Mouse (Mus musculus): ENCODE results near the gene Rabl2. TPM values are rescaled to one million over a fixed set of nuclear protein-coding genes. Genes with fewer than 3 reads are reported as not detected.

The Rabl2 gene
- polyA plus RNA-seq, 1 experiment from 2014 or later, result 25.8 TPM

GRCm38 (mm10) chr15:89591317-89591716, 406 bp downstream of the Rabl2 start:
- H3K4me3 ChIP-seq (ENCODE audit: low read depth, low read length), result peak overlapping the region; percentile 86
- peak overlapping the region; percentile 75 for H3K9ac ChIP-seq (ENCODE audit: low read depth, low read length)
- H3K27me3 ChIP-seq (ENCODE audit: control insufficient read depth, insufficient read depth, low read length), result no peaks in the 10 kb centered on the region
- peak overlapping the region; percentile 15; the same call in 1 of the 2 replicates for H3K27ac ChIP-seq (ENCODE audit: low read depth, low read length)
- peak overlapping the region; percentile 78 for H3K4me2 ChIP-seq
- no peaks in the 10 kb centered on the region for H3K9me3 ChIP-seq (replicated peaks; ENCODE audit: control insufficient read depth, low read length)
- no peaks in the 10 kb centered on the region; the same call in 1 of the 2 replicates for H3K36me3 ChIP-seq (ENCODE audit: control insufficient read depth, insufficient read depth, low read length)
- peaks cover 4% of the 10 kb centered on the region; the same call in 1 of the 2 replicates for H3K4me1 ChIP-seq (ENCODE audit: control insufficient read depth, insufficient read depth, low read length)
- 4% methylated on average over 30 of the region's 30 CpGs for WGBS (ENCODE audit: insufficient replicate concordance)
- peak; percentile 24; the same call in 1 of the 2 replicates for ATAC-seq (replicated peaks; ENCODE audit: insufficient number of reproducible peaks, low FRiP score, low TSS enrichment)

DNA sequence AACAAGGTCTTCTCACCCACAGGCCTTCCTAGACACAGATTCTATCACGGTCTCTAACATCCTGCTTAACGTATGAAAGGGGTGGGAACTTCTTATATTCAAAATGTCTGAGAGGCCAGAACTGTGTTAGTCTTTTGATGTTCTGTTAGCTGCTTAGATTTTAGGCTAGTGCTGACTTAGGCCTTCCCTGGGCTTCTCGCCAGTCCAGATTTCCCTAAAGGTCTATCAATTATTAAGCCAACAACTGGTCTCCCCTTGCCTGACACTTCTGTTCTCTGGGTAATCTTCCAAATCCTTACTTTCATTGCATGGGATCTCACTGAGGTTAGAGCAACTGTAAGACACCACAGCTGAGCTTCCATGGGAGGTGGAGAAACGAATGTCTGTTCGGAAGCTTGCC, 2.6 kb downstream of the Rabl2 start:
- no peak for ATAC-seq (replicated peaks; ENCODE audit: insufficient number of reproducible peaks, low FRiP score, low TSS enrichment)
- H3K27me3 ChIP-seq (ENCODE audit: control insufficient read depth, insufficient read depth, low read length), result no peaks in the 10 kb centered on the region

DNA sequence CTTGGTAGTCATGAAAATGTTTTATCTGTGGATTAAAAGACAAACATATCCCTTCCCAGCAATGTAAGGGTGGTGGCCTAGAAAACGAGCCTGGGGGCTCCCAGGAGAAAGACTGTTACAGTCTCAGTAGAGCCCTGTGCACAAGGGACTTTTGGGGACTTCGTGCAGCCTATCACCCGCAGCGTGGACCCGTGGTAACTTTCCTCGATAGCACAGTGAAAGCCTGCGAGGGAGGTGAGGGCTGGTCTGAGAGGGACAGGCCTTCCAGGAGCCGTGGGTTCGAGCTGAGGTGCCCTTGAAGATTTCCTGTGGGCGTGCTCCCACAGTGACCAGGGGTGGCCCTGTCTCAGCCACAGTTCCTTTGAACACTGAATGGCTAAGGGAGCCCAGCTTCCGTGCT, 6.1 kb downstream of the Rabl2 start:
- Histone ChIP-seq H3K27ac (ENCODE audit: low read depth, low read length) (no peak overlapping the region), H3K4me2 (no peak overlapping the region), H3K9me3 (replicated peaks; ENCODE audit: control insufficient read depth, low read length) (no peaks in the 10 kb centered on the region), H3K36me3 (ENCODE audit: control insufficient read depth, insufficient read depth, low read length) (no peaks in the 10 kb centered on the region; the same call in 1 of the 2 replicates), H3K9ac (ENCODE audit: low read depth, low read length) (no peak overlapping the region), H3K27me3 (ENCODE audit: control insufficient read depth, insufficient read depth, low read length) (no peaks in the 10 kb centered on the region), H3K4me3 (ENCODE audit: low read depth, low read length) (no peak overlapping the region), H3K4me1 (ENCODE audit: control insufficient read depth, insufficient read depth, low read length) (no peaks in the 10 kb centered on the region)
- 82% methylated on average over 11 of the region's 11 CpGs for WGBS (ENCODE audit: insufficient replicate concordance)
- ATAC-seq (replicated peaks; ENCODE audit: insufficient number of reproducible peaks, low FRiP score, low TSS enrichment), result no peak

More for the DNA sequence above, 2.6 kb downstream of the Rabl2 start:
- WGBS (ENCODE audit: insufficient replicate concordance), result 87% methylated on average over 5 of the region's 5 CpGs
- no peak overlapping the region for H3K4me2 ChIP-seq
- no peak overlapping the region for H3K4me3 ChIP-seq (ENCODE audit: low read depth, low read length)
- H3K9me3 ChIP-seq (replicated peaks; ENCODE audit: control insufficient read depth, low read length), result no peaks in the 10 kb centered on the region
- H3K4me1 ChIP-seq (ENCODE audit: control insufficient read depth, insufficient read depth, low read length), result peaks cover 4% of the 10 kb centered on the region; the same call in 1 of the 2 replicates
- H3K36me3 ChIP-seq (ENCODE audit: control insufficient read depth, insufficient read depth, low read length), result no peaks in the 10 kb centered on the region; the same call in 1 of the 2 replicates
- no peak overlapping the region for H3K27ac ChIP-seq (ENCODE audit: low read depth, low read length)
- H3K9ac ChIP-seq (ENCODE audit: low read depth, low read length), result no peak overlapping the region

- no peak for ATAC-seq (replicated peaks; ENCODE audit: insufficient number of reproducible peaks, low FRiP score, low TSS enrichment)
These were observed 6.6 kb downstream of the Rabl2 start for GRCm38 (mm10) chr15:89585101-89585500.

GRCm38 (mm10) chr15:89582494-89582893, 9.2 kb downstream of the Rabl2 start:
- ATAC-seq (replicated peaks; ENCODE audit: insufficient number of reproducible peaks, low FRiP score, low TSS enrichment), result no peak
- H3K9me3 ChIP-seq (replicated peaks; ENCODE audit: control insufficient read depth, low read length), result no peaks in the 10 kb centered on the region
- no peak overlapping the region for H3K9ac ChIP-seq (ENCODE audit: low read depth, low read length)
- no peak overlapping the region for H3K4me3 ChIP-seq (ENCODE audit: low read depth, low read length)
- 83% methylated on average over 7 of the region's 7 CpGs for WGBS (ENCODE audit: insufficient replicate concordance)
- no peak overlapping the region for H3K27ac ChIP-seq (ENCODE audit: low read depth, low read length)
- H3K4me1 ChIP-seq (ENCODE audit: control insufficient read depth, insufficient read depth, low read length), result no peaks in the 10 kb centered on the region
- no peak overlapping the region for H3K4me2 ChIP-seq
- H3K36me3 ChIP-seq (ENCODE audit: control insufficient read depth, insufficient read depth, low read length), result no peaks in the 10 kb centered on the region
- H3K27me3 ChIP-seq (ENCODE audit: control insufficient read depth, insufficient read depth, low read length), result no peaks in the 10 kb centered on the region

More at GRCm38 (mm10) chr15:89585101-89585500, 6.6 kb downstream of the Rabl2 start:
- H3K9ac ChIP-seq (ENCODE audit: low read depth, low read length), result no peak overlapping the region
- no peak overlapping the region for H3K4me2 ChIP-seq
- H3K36me3 ChIP-seq (ENCODE audit: control insufficient read depth, insufficient read depth, low read length), result no peaks in the 10 kb centered on the region; the same call in 1 of the 2 replicates
- no peaks in the 10 kb centered on the region for H3K27me3 ChIP-seq (ENCODE audit: control insufficient read depth, insufficient read depth, low read length)
- no peaks in the 10 kb centered on the region for H3K4me1 ChIP-seq (ENCODE audit: control insufficient read depth, insufficient read depth, low read length)
- no peaks in the 10 kb centered on the region for H3K9me3 ChIP-seq (replicated peaks; ENCODE audit: control insufficient read depth, low read length)
- WGBS (ENCODE audit: insufficient replicate concordance), result 74% methylated on average over 5 of the region's 5 CpGs
- H3K27ac ChIP-seq (ENCODE audit: low read depth, low read length), result no peak overlapping the region
- H3K4me3 ChIP-seq (ENCODE audit: low read depth, low read length), result no peak overlapping the region

GRCm38 (mm10) chr15:89572147-89572546, 19.6 kb downstream of the Rabl2 start:
- Histone ChIP-seq H3K36me3 (ENCODE audit: control insufficient read depth, insufficient read depth, low read length) (no peaks in the 10 kb centered on the region), H3K27me3 (ENCODE audit: control insufficient read depth, insufficient read depth, low read length) (no peaks in the 10 kb centered on the region), H3K9ac (ENCODE audit: low read depth, low read length) (no peak overlapping the region), H3K4me1 (ENCODE audit: control insufficient read depth, insufficient read depth, low read length) (no peaks in the 10 kb centered on the region), H3K4me3 (ENCODE audit: low read depth, low read length) (no peak overlapping the region), H3K4me2 (no peak overlapping the region), H3K9me3 (replicated peaks; ENCODE audit: control insufficient read depth, low read length) (no peaks in the 10 kb centered on the region), H3K27ac (ENCODE audit: low read depth, low read length) (no peak overlapping the region)
- 55% methylated on average over 8 of the region's 8 CpGs for WGBS (ENCODE audit: insufficient replicate concordance)
- no peak for ATAC-seq (replicated peaks; ENCODE audit: insufficient number of reproducible peaks, low FRiP score, low TSS enrichment)

DNA sequence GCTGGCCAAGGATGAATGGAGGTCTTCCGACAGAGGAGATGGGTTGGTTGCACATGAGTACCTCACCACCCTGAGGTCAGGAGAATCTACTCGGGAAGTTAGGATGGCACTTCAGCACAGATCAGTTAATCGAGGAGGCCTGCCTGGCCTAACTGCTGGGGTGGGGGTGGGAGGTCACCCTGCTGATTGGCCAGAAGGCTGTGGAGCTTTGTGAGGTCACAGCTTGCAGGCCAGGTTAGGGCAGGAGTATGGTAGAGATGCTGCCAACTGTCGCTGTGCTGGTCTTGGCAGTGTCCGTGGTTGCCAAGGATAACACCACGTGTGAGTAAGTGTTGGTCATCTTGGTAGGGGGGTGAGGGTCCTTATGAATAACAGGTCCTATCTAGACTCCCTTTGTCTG, 23.6 kb downstream of the Rabl2 start, which contains the start of gene Acr:
TSS of gene Acr (plus strand) at position 213 of the 400 bp plus-strand sequence.
- Histone ChIP-seq H3K27ac (ENCODE audit: low read depth, low read length) (no peak within 1 kb of the TSS), H3K4me3 (ENCODE audit: low read depth, low read length) (no peak within 1 kb of the TSS), H3K36me3 (ENCODE audit: control insufficient read depth, insufficient read depth, low read length) (no peaks in the 10 kb centered on the region), H3K9ac (ENCODE audit: low read depth, low read length) (no peak within 1 kb of the TSS), H3K27me3 (ENCODE audit: control insufficient read depth, insufficient read depth, low read length) (no peaks in the 10 kb centered on the region), H3K4me1 (ENCODE audit: control insufficient read depth, insufficient read depth, low read length) (no peaks in the 10 kb centered on the region), H3K9me3 (replicated peaks; ENCODE audit: control insufficient read depth, low read length) (no peaks in the 10 kb centered on the region), H3K4me2 (no peak within 1 kb of the TSS)
- ATAC-seq (replicated peaks; ENCODE audit: insufficient number of reproducible peaks, low FRiP score, low TSS enrichment), result no peak
- 81% methylated on average over 6 of the region's 6 CpGs for whole genome bisulfite sequencing (ENCODE audit: insufficient replicate concordance)

DNA sequence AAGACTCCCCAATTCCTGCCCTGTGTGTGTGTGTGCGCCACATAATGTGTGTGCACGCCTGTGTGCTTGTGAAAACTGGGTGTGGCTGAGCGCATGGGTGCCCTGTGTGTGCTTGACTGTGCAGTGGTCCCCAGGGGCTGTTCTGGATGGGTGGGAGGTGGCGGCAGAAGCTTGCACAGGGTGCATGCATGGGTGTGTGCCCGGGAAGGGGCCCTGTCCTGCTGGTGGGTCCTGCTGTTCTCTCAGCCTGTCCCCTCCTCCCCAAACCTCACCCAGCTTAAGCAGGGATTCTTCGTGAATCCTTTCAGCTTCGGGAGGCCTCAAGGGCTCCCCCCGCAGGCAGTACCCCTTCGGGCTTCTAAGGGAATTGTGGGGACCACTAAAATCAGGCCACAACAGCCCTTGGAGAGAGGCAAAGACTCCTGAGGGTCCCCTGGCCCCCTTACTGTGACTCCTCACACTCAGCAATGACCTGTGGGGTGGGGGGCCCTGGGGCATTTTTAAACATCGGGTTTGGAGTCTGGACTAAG, 32.5 kb downstream of the Rabl2 start:
- no peak overlapping the region for H3K4me3 ChIP-seq (ENCODE audit: low read depth, low read length)
- WGBS (ENCODE audit: insufficient replicate concordance), result 29% methylated on average over 10 of the region's 10 CpGs
- no peak overlapping the region for H3K4me2 ChIP-seq
- ATAC-seq (replicated peaks; ENCODE audit: insufficient number of reproducible peaks, low FRiP score, low TSS enrichment), result no peak
- H3K9ac ChIP-seq (ENCODE audit: low read depth, low read length), result no peak overlapping the region
- H3K27me3 ChIP-seq (ENCODE audit: control insufficient read depth, insufficient read depth, low read length), result peaks cover 38% of the 10 kb centered on the region
- no peaks in the 10 kb centered on the region for H3K9me3 ChIP-seq (replicated peaks; ENCODE audit: control insufficient read depth, low read length)
- H3K4me1 ChIP-seq (ENCODE audit: control insufficient read depth, insufficient read depth, low read length), result peaks cover 13% of the 10 kb centered on the region
- H3K36me3 ChIP-seq (ENCODE audit: control insufficient read depth, insufficient read depth, low read length), result no peaks in the 10 kb centered on the region
- no peak overlapping the region for H3K27ac ChIP-seq (ENCODE audit: low read depth, low read length)

GRCm38 (mm10) chr15:89557996-89558390, 33.7 kb downstream of the Rabl2 start:
- no peaks in the 10 kb centered on the region for H3K9me3 ChIP-seq (replicated peaks; ENCODE audit: control insufficient read depth, low read length)
- ATAC-seq (replicated peaks; ENCODE audit: insufficient number of reproducible peaks, low FRiP score, low TSS enrichment), result no peak
- H3K9ac ChIP-seq (ENCODE audit: low read depth, low read length), result no peak overlapping the region
- H3K4me2 ChIP-seq, result peak overlapping the region; percentile 56
- H3K27ac ChIP-seq (ENCODE audit: low read depth, low read length), result no peak overlapping the region
- 15% methylated on average over 34 of the region's 34 CpGs for WGBS (ENCODE audit: insufficient replicate concordance)
- H3K4me3 ChIP-seq (ENCODE audit: low read depth, low read length), result peak overlapping the region; percentile 36
- peaks cover 38% of the 10 kb centered on the region for H3K27me3 ChIP-seq (ENCODE audit: control insufficient read depth, insufficient read depth, low read length)
- no peaks in the 10 kb centered on the region for H3K36me3 ChIP-seq (ENCODE audit: control insufficient read depth, insufficient read depth, low read length)
- peaks cover 13% of the 10 kb centered on the region for H3K4me1 ChIP-seq (ENCODE audit: control insufficient read depth, insufficient read depth, low read length)
